Mouse (Mus musculus) limb, embryonic 15.5 days (tissue): ENCODE data around the gene Naa38. TPM values are rescaled to one million over a fixed set of nuclear protein-coding genes. Genes with fewer than 3 reads are reported as not detected.
"Not testable (repeated sequence)": the region's sequence is repeated elsewhere in the genome, so short reads cannot be mapped to it uniquely, and the experiment has no call there.

Experiments
- ATAC-seq: fragments of 200-750 bp; cut with Nextera tagmentation; 2 replicates; pipeline ENCODE4 v1.8.0; 2017; ENCODE audit warnings: low read depth, moderate TSS enrichment; ENCODE audit not compliant: insufficient number of reproducible peaks, low FRiP score, low TSS enrichment
- H3K27ac ChIP-seq: fragments of 300-500 bp; sonication (generic); 2 replicates; pipeline ENCODE4 v1.5.1; 2015; ENCODE audit warnings: moderate library complexity, mild to moderate bottlenecking, inconsistent platforms
- H3K27me3 ChIP-seq: fragments of 300-500 bp; sonication (generic); 2 replicates; pipeline ENCODE4 v1.6.1; 2015; ENCODE audit warnings: inconsistent platforms
- H3K36me3 ChIP-seq: fragments of 300-500 bp; sonication (generic); 2 replicates; pipeline ENCODE4 v1.6.1; 2015; ENCODE audit warnings: inconsistent platforms
- H3K4me1 ChIP-seq: fragments of 300-500 bp; sonication (generic); 2 replicates; pipeline ENCODE4 v1.6.1; 2015; ENCODE audit warnings: inconsistent platforms
- H3K4me2 ChIP-seq: fragments of 300-500 bp; sonication (generic); 2 replicates; pipeline ENCODE4 v1.6.1; 2015; ENCODE audit warnings: mild to moderate bottlenecking, inconsistent platforms
- H3K4me3 ChIP-seq: fragments of 300-500 bp; sonication (generic); 2 replicates; pipeline ENCODE4 v1.5.1; 2015; ENCODE audit warnings: mild to moderate bottlenecking, inconsistent platforms
- H3K9ac ChIP-seq: fragments of 300-500 bp; sonication (generic); 2 replicates; pipeline ENCODE4 v1.6.1; 2015; ENCODE audit warnings: inconsistent platforms
- H3K9me3 ChIP-seq: fragments of 300-500 bp; sonication (generic); 2 replicates; pipeline ENCODE4 v1.6.1; 2016; ENCODE audit warnings: inconsistent platforms
- WGBS: fragments of 180-500 bp; shearing (Covaris S2); methylation state at CpG from one replicate; pipeline ENCODE4 v1.1.7; 2015; 5-methylcytosine and 5-hydroxymethylcytosine counted together
- polyA plus RNA-seq: library from polyadenylated mRNA; unstranded; fragments of >200 nt; fragmentation: Nextera tagmentation; extraction: Ambion mirVana; gene quantifications from 2 replicates; pipeline ENCODE4 v1.2.1, GENCODE M21; 2015

Gene Naa38
- polyA plus RNA-seq, 1 experiment from 2014 or later, result 143 TPM

- Histone ChIP-seq H3K4me1 (peaks cover 3% of the 10 kb centered on the region; the same call in 1 of the 2 replicates), H3K4me2 (no peak overlapping the region), H3K27me3 (no peaks in the 10 kb centered on the region), H3K36me3 (peaks cover 21% of the 10 kb centered on the region; the same call in 1 of the 2 replicates), H3K9ac (no peak overlapping the region), H3K4me3 (no peak overlapping the region), H3K9me3 (no peaks in the 10 kb centered on the region), H3K27ac (no peak overlapping the region)
- WGBS, result 82% methylated on average over 3 of the region's 3 CpGs
- ATAC-seq, result no peak
Measured at GRCm38 (mm10) chr11:69377766-69378165, 17.5 kb upstream of the Naa38 start.

GRCm38 (mm10) chr11:69379600-69379999 is 15.7 kb upstream of the Naa38 start:
- no peaks in the 10 kb centered on the region for H3K9me3 ChIP-seq
- 80% methylated on average over 3 of the region's 3 CpGs for WGBS
- peaks cover 11% of the 10 kb centered on the region; the same call in 1 of the 2 replicates for H3K36me3 ChIP-seq
- peaks cover 4% of the 10 kb centered on the region; the same call in 1 of the 2 replicates for H3K4me1 ChIP-seq
- H3K4me3 ChIP-seq, result no peak overlapping the region
- ATAC-seq, result no peak
- no peak overlapping the region for H3K4me2 ChIP-seq
- no peak overlapping the region for H3K27ac ChIP-seq
- H3K9ac ChIP-seq, result no peak overlapping the region
- no peaks in the 10 kb centered on the region for H3K27me3 ChIP-seq

GRCm38 (mm10) chr11:69381356-69381755 is 13.9 kb upstream of the Naa38 start:
- Histone ChIP-seq H3K9me3 (no peaks in the 10 kb centered on the region), H3K36me3 (peaks cover 11% of the 10 kb centered on the region; the same call in 1 of the 2 replicates), H3K27ac (no peak overlapping the region), H3K4me3 (no peak overlapping the region), H3K4me1 (peaks cover 4% of the 10 kb centered on the region; the same call in 1 of the 2 replicates), H3K27me3 (no peaks in the 10 kb centered on the region), H3K9ac (no peak overlapping the region), H3K4me2 (no peak overlapping the region)
- WGBS, result 79% methylated on average over 6 of the region's 6 CpGs
- ATAC-seq, result no peak

GRCm38 (mm10) chr11:69382478-69383105 is 12.7 kb upstream of the Naa38 start:
- H3K9ac ChIP-seq, result no peak overlapping the region
- H3K27ac ChIP-seq, result peak overlapping the region; percentile 9; the same call in 1 of the 2 replicates
- H3K4me1 ChIP-seq, result peaks cover 4% of the 10 kb centered on the region; the same call in 1 of the 2 replicates
- no peak overlapping the region for H3K4me2 ChIP-seq
- no peaks in the 10 kb centered on the region for H3K27me3 ChIP-seq
- WGBS, result 59% methylated on average over 10 of the region's 10 CpGs
- H3K9me3 ChIP-seq, result no peaks in the 10 kb centered on the region
- peaks cover 9% of the 10 kb centered on the region; the same call in 1 of the 2 replicates for H3K36me3 ChIP-seq
- no peak for ATAC-seq
- no peak overlapping the region for H3K4me3 ChIP-seq

GRCm38 (mm10) chr11:69384979-69385378 is 10.3 kb upstream of the Naa38 start:
- no peak for ATAC-seq
- Histone ChIP-seq H3K9me3 (no peaks in the 10 kb centered on the region), H3K4me3 (no peak overlapping the region), H3K27ac (no peak overlapping the region), H3K9ac (no peak overlapping the region), H3K36me3 (0 out of 2 replicates have a peak, but pooled peaks cover 4% of the 10 kb centered on the region), H3K4me2 (no peak overlapping the region), H3K4me1 (peaks cover 7% of the 10 kb centered on the region), H3K27me3 (no peaks in the 10 kb centered on the region)
- WGBS, result 71% methylated on average over 6 of the region's 6 CpGs

GRCm38 (mm10) chr11:69386758-69387157 is 8.5 kb upstream of the Naa38 start:
- Histone ChIP-seq H3K36me3 (0 out of 2 replicates have a peak, but pooled peaks cover 4% of the 10 kb centered on the region), H3K9me3 (no peaks in the 10 kb centered on the region), H3K4me2 (no peak overlapping the region), H3K27ac (no peak overlapping the region), H3K4me1 (peaks cover 9% of the 10 kb centered on the region), H3K4me3 (no peak overlapping the region), H3K27me3 (no peaks in the 10 kb centered on the region), H3K9ac (no peak overlapping the region)
- ATAC-seq, result no peak
- WGBS, result 75% methylated on average over 7 of the region's 7 CpGs

- 93% methylated on average over 4 of the region's 4 CpGs for WGBS
- H3K9me3 ChIP-seq, result no peaks in the 10 kb centered on the region
- no peak for ATAC-seq
Measured at GRCm38 (mm10) chr11:69388680-69389079, 6.6 kb upstream of the Naa38 start.

GRCm38 (mm10) chr11:69389531-69390399 is 5.5 kb upstream of the Naa38 start:
- H3K9ac ChIP-seq, result no peak overlapping the region
- no peak overlapping the region for H3K4me2 ChIP-seq
- no peak overlapping the region for H3K4me3 ChIP-seq
- ATAC-seq, result 0 out of 2 replicates have a peak, but pooled peaks have one; percentile 2
- no peaks in the 10 kb centered on the region for H3K27me3 ChIP-seq
- WGBS, result 64% methylated on average over 14 of the region's 14 CpGs
- H3K36me3 ChIP-seq, result peaks cover 8% of the 10 kb centered on the region; the same call in 1 of the 2 replicates
- no peak overlapping the region for H3K27ac ChIP-seq
- peaks cover 12% of the 10 kb centered on the region for H3K4me1 ChIP-seq
- H3K9me3 ChIP-seq, result no peaks in the 10 kb centered on the region

More at GRCm38 (mm10) chr11:69388680-69389079, 6.6 kb upstream of the Naa38 start:
- no peaks in the 10 kb centered on the region for H3K27me3 ChIP-seq
- no peak overlapping the region for H3K4me2 ChIP-seq
- H3K36me3 ChIP-seq, result peaks cover 8% of the 10 kb centered on the region; the same call in 1 of the 2 replicates
- peaks cover 5% of the 10 kb centered on the region for H3K4me1 ChIP-seq
- H3K4me3 ChIP-seq, result no peak overlapping the region
- H3K9ac ChIP-seq, result no peak overlapping the region
- no peak overlapping the region; the same call in 1 of the 2 replicates for H3K27ac ChIP-seq

GRCm38 (mm10) chr11:69390400-69391034 is 4.8 kb upstream of the Naa38 start:
- Histone ChIP-seq H3K4me3 (no peak overlapping the region), H3K27ac (no peak overlapping the region), H3K4me2 (no peak overlapping the region), H3K27me3 (no peaks in the 10 kb centered on the region), H3K9ac (no peak overlapping the region), H3K9me3 (no peaks in the 10 kb centered on the region), H3K4me1 (peaks cover 12% of the 10 kb centered on the region), H3K36me3 (peaks cover 7% of the 10 kb centered on the region; the same call in 1 of the 2 replicates)
- 0 out of 2 replicates have a peak, but pooled peaks have one; percentile 10 for ATAC-seq
- 52% methylated on average over 10 of the region's 10 CpGs for WGBS

- not testable (repeated sequence) for ATAC-seq, H3K27me3 ChIP-seq, H3K36me3 ChIP-seq, H3K9me3 ChIP-seq
- Histone ChIP-seq H3K4me3 (peak overlapping the region; percentile 70), H3K4me2 (peak overlapping the region; percentile 62), H3K27ac (peak overlapping the region; percentile 99), H3K9ac (peak overlapping the region; percentile 60), H3K4me1 (peaks cover 46% of the 10 kb centered on the region)
- WGBS, result under 1% methylated on average over 31 of the region's 31 CpGs
Measured at GRCm38 (mm10) chr11:69394591-69395167, 608 bp upstream of the Naa38 start.
